Mouse (Mus musculus) gastrocnemius, postnatal 14 days (tissue): ENCODE data around the gene Trim45. TPM values are rescaled to one million over a fixed set of nuclear protein-coding genes. Genes with fewer than 3 reads are reported as not detected.

Experiments
- DNase-seq: peaks from one replicate; pipeline ENCODE4 v3.0.0; 2021; ENCODE audit warnings: mixed read lengths
- intact Hi-C: fragments of 180-260 bp; cut with DNase I; formaldehyde crosslinking; loops from one replicate; pipeline ENCODE4 v1.15.1; 2025; ENCODE audit warnings: low total_unique reads
- total RNA-seq, 2 experiments: library from RNA; stranded (reverse); gene quantifications; 2 replicates each; pipeline ENCODE4 v1.2.3; 2021

Trim45 gene
- total RNA-seq, 2 experiments from 2014 or later = 4.9 to 7.2 TPM

DNA sequence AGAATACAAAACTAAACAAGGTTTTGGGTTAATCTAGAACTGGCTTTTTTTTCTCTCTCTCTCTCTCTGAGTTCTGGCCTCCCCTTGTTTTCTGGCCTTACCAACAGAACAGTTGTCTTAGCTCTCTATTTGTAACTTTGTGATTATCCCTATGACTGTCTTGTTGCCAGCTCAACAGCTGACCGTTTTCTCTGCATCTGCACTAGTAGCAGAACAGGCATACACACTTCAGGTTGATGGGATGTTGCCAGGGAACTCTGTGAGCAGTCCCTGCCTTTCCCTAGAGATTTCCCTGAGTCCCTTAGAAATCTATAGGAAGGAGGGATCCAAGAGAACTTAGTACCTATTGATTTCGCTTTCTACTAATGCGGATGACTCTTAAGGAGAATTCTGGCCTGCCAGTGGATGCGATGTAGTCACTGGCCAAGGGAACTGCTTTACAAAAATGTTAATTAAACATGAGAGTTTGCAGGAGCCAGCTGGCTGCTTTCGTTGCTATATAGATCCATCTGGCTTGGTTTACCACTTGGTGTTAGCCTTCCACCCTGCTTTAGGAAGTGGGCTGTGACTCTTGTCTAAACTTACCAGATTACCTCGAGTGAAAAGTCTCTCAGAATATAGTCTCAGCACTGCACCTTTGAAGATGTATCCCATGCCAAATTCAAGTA lies 2.2 kb downstream of the Trim45 start:
- intact Hi-C loops = no loop called here
- no peak for DNase-seq

GRCm38 (mm10) chr3:100925176-100925575 lies 3.2 kb downstream of the Trim45 start:
- DNase-seq = no peak
- intact Hi-C loops = no loop called here

- no peak for DNase-seq
- intact Hi-C loops = no loop called here
Measured at GRCm38 (mm10) chr3:100931332-100932076, 9.5 kb downstream of the Trim45 start.

- DNase-seq = no peak
- intact Hi-C loops = no loop called here
Measured at GRCm38 (mm10) chr3:100932077-100932944, 10.3 kb downstream of the Trim45 start.

DNA sequence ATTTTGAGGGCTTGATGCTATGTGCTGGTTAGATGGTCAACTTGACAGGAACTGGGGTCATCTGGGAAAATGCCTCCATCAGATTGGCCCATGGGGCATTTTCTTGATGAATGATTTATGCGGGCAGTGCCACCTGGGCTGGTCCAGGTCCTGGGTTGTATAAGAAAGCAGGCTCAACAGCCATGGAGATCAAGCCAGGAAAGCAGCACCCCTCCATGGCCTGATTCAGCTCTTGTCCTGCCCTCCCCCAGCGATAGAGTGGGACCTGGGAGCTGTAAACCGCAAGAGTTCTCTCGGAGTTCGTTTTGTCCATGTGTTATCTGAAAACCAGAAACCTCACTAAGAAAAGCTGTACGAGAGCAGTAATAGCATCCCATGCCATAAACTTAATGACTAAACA lies 13.5 kb downstream of the Trim45 start:
- intact Hi-C loops = no loop called here

DNA sequence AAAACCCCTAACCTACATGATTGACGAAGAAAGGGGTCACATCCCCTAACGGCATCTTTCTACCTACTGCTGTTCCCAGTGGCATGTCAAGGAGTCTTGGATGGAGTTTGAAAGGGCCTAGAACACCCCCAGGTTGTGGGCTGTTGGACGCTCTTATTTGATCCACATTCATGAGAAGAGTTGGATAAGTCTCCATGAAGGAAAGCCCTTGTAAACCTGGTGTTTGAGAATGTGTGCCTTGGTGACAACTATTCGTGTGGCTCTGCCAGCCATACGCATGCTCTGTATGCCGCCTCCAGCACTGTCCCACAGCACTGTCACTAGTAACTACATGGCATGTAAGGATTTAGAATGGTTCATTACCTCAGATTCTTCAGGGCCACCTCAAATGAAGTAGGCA lies 14.2 kb downstream of the Trim45 start:
- intact Hi-C loops = no loop called here

More for the DNA sequence above, 13.5 kb downstream of the Trim45 start:
- no peak for DNase-seq

DNA sequence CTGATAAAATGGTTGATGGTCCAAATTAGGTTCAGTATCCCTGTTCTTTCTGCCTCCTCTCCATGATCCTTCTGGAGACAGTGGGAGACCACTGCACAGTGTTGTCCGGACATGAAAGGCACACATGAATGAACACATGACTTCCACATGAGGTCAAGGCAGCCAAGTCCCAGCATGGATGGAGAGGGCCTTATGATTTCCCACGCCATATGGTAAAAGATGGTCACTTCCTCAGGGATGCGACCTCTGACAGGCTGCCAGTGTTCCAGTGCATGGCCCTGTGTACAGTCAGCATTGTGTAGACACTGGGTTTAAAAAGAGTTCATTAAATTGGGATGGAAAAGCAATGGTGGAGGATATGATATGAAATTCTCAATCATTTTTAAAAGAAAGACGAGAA lies 16.2 kb downstream of the Trim45 start:
- intact Hi-C loops = no loop called here
- DNase-seq = no peak

More for the DNA sequence above, 14.2 kb downstream of the Trim45 start:
- no peak for DNase-seq

DNA sequence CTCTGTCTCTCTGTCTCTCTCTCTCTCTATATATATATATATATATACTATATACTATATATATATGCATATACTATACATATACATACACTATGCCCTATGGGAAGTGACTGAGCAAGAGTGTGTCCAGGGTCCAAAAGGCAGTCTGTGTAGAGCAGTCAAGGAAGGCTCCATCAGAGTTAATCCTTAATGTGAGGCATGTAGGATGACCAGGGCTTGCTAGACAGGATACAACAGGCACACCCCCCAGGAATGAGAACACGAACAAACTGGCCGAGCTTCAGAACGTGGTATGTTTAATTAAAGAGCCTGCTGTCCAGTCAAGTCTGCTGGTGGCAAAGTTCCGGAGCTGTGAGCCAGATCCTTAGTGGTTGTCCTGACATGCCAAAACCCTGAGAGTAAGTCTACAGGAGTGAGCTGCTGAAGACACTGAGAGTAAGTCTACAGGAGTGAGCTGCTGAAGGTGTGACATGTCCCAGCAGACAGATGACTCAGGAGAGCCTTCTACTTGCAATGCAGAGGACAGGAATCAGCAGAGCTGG lies 18.6 kb downstream of the Trim45 start:
- intact Hi-C loops = no loop called here
- no peak for DNase-seq

DNA sequence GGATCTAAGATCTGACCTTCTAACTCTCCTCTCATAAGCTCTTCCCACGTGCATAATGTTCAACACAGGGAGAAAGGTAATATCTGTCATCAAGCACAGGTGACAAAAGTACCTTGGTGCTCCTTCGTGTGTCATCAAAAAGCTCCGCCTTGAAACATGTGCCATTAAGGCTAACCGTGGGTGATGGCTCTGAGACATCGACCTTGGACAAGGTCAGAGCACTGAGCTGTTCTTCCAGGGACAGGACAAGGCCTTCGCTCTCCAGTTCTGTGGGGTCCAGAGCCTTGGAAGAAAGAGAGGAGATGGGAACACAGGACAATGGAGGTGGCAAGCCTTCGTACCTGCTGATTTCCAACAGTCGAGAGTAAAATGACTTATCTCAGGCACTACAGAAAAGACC lies 25.3 kb downstream of the Trim45 start:
- intact Hi-C loops = no loop called here

GRCm38 (mm10) chr3:100951531-100951930 lies 29.5 kb downstream of the Trim45 start:
- DNase-seq = no peak
- intact Hi-C loops = no loop called here

More for the DNA sequence above, 25.3 kb downstream of the Trim45 start:
- no peak for DNase-seq

GRCm38 (mm10) chr3:100954616-100955015 lies 32.6 kb downstream of the Trim45 start:
- intact Hi-C loops = no loop called here
- no peak for DNase-seq

DNA sequence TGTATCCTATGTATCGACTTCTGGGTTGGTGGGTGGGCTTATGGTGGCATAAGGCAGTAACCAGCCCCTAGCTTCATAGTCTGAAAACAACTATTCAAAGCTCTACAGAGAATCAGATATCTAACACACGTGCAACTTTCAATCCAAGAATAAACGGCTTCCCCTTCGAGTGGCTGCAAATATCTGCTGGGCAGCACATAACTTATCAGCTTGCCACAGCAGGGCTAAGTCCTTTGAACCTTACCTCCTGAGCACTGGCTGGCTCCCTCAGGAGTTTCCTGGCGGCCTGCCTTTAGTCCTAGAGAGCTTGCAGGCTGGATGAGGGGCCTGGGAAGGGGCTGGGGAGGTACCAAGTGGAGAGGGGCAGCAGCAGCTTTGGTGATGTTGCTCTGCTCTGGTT lies 39.0 kb downstream of the Trim45 start:
- intact Hi-C loops = loop anchor here (10.0 kb wide), 1 partner anchor 494 kb away; no protein-coding TSS in a partner anchor
- no peak for DNase-seq

DNA sequence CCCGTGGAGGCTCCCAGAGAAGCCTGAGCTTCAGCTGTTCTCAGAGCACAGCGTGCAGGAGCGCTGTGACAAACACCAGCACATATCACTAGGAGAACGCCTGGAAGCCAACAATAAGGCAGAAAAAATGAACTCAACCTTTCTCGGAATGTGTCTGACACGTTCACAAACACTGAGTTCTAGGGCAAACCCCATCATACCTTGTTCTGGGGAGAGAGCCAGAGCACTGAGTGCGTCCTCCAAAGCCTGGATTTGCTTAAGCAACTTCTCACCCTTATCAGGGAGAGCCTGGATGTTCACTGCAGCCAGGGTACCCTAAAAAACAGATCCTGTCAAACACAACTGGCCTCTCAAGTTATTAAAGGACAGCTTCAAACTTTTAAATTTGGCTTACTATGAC lies 39.5 kb downstream of the Trim45 start:
- intact Hi-C loops = loop anchor here (10.0 kb wide), 1 partner anchor 493 kb away; no protein-coding TSS in a partner anchor
- DNase-seq = no peak

GRCm38 (mm10) chr3:100963849-100964542 lies 42.0 kb downstream of the Trim45 start:
- intact Hi-C loops = loop anchor here (10.0 kb wide), 1 partner anchor 491 kb away; no protein-coding TSS in a partner anchor
- DNase-seq = peak; percentile 22

DNA sequence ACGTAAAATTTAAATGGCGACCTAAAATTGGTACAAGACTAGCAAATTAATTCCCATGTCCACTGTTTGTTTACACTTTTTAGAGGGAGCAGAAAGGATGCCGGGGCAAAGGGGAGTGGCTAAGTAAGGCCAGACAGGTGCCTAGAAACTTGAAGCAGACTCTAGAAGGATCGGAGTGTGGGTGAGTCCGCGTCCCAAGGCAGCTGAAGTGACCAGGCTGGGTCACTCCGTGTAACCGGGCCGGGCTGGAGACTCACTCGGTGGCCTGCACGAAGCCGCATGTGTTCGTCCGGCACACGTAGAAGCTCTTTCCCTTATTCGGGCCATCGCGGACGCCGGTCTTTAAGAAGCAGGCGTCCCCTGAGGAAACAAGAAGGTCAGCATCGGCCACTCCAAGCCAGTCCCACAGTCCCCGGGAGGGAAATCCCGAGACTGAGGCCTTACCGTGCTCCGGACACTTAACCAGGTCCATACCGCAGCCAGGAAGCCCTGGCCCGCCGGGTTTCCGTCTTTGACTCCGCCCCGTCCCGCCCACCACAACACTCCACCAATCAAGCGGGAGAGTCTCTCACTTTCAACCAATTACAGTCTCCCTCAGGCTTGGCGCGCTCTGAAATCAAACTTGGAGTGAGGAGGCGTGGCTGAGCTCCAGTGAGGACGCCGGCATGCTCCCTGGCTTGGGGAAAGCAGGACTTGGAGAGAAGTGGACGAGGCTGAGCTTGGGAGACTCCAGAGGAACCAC lies 47.3 kb downstream of the Trim45 start, which contains the start of gene Ttf2:
Gene Ttf2, minus strand, starts transcription at position 488 of the 742 bp plus-strand sequence.
- intact Hi-C loops = loop anchor here (10.0 kb wide), 1 partner anchor 485 kb away; no protein-coding TSS in a partner anchor
- DNase-seq = peak; percentile 92

DNA sequence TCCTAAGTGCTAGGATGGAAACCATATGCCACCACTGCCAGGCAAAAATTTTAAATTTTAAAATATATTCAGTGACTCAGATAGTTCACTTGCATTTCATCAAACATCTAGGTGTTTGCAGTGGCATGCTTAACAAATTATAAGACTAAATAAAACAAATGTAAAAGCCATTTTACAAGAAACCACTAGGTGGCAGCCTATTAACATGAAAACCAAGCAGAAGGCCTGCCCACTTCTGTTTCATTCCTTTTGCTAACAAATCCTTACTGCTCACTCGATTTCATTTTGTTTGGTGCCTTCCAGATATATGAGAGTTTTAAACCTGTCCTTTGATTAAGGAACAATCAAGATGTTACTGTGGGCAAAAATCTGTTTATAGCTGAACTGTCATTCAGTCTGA lies 51.9 kb downstream of the Trim45 start:
- intact Hi-C loops = loop anchor here (10.0 kb wide), 1 partner anchor 191 kb away; no protein-coding TSS in a partner anchor

DNA sequence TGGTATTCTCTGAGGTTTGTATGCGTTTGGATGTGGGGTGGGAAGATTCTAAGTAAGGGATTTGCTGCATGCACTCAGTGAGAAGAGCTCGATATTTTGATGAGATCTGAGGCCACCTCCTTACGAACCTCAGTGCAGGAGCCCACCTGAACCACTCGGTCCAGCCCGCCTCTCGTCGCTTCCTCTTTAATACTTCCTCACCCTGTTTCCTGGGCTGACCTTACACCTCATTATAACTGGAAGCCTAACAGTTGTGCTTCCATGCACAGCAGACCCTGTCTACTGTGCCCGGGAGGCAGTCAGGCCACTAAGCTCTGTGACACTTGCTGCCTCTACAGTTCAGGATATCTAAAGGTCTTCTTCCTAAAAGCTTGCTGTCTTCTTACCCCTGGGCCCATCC lies 57.3 kb downstream of the Trim45 start:
- DNase-seq = no peak
- intact Hi-C loops = loop anchor here (10.0 kb wide), 1 partner anchor 186 kb away; no protein-coding TSS in a partner anchor

More for the DNA sequence above, 51.9 kb downstream of the Trim45 start:
- no peak for DNase-seq
